Mouse (Mus musculus): Measurements from ENCODE around the gene Col27a1. TPM values are rescaled to one million over a fixed set of nuclear protein-coding genes. Genes with fewer than 3 reads are reported as not detected.
A peak's percentile ranks its signal among the peaks of the same experiment; 100 is the strongest.

Gene Col27a1
- total RNA-seq, 2 experiments from 2014 or later: 3.3 to 4.0 TPM

DNA sequence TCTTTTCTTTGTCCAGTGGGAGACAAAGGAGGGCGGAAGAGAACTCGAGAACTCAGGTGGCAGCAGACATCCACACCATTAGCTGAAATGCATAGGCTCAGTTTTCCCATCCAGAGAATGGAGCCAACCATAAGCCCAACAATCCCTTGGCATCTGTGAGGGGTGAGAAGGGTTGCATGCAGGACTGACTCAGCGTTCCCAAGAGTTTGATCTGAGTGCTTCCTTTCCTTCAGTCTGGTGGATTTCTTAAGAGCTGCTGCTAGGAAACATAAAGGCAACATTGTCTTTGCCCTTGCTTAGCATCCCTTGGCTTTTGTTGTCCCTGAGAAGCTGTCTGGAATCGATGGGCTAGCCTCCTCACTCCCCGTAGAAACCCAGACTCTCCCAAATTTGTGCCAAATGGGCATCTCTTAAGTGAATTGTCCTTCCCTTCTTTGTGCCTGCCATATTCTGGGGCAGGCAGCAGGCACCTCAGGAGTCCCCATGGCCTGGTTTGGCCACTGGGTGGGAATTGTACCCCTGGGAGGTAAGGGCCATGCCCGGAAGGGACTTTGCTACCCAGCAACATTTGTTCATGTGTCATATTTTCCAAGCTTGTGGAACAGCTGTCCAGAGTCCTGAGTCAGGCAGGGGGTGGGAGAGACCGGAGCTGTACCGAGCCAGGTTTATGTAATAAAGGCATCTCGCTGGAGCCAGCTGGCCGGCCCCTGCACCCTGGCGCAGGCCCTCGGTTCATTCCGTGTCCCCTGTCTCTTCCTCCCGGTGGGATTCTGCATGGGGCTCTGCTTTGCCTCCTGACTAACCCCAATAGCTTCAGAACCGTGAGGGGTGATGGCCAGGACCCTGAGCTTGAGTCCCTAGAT lies 7.5 kb downstream of the Col27a1 start:
- no peak for DNase-seq (ENCODE audit: low spot score in 2 of 2)
- intact Hi-C loops (cut with DNase I): no loop called here

- DNase-seq (ENCODE audit: low spot score in 2 of 2): no peak
- intact Hi-C loops (cut with DNase I): no loop called here
Measured at GRCm38 (mm10) chr4:63222246-63222645, 8.4 kb downstream of the Col27a1 start.

- no peak for DNase-seq (ENCODE audit: low spot score in 2 of 2)
- intact Hi-C loops (cut with DNase I): no loop called here
Measured at GRCm38 (mm10) chr4:63225373-63225772, 11.6 kb downstream of the Col27a1 start.

DNA sequence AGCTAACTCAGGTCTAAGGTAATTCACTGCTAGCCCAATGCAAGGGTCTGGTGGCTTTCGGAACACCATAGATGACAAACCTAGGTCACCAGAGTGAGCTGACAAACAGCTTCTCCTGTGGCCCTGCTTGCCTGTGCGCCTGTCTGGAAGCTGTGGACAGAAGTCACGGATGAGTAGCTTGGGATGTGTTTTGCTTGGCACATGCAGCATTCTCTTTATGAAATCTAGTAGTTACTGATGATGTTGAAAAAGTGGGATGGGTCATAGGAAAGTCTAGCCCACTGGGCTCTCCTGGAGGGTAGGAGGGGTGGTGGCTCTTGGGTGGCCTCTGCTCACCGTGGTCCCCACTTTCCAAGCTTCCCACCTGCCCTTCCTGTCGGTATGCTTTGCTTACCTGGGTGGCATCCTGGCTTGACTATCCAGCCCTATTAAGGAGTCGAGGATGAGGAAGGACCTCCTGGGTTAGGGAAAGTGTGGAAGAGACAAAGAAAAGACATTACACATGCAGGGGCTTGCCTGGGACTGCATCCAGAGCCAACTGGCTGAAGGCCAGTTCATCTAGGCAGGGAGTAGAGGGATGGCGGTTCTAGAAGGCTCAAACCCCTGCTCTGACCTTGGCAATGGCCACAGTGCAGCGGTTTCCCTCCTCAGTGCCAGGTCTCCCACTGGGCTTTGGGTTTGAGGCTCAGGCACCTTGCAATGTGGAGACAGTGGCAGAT lies 12.5 kb downstream of the Col27a1 start:
- intact Hi-C loops (cut with DNase I): no loop called here
- no peak for DNase-seq (ENCODE audit: low spot score in 2 of 2)

DNA sequence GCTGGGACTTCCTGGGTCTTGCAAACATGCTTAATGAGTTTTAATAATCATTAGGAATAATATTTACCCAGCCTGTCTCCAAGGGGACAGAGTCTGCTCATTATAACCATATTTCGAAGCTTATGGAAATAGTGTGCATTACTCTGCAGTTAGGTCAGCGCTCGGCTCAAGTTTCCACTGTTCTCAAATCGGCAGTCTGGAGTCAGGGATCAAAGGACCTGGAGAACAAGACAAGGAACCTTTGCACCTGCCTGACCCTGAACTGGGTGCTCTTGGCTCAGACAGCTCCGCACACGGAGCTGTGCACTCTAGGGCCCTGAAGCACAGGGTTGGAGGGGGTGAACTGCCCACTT lies 13.1 kb downstream of the Col27a1 start:
- intact Hi-C loops (cut with DNase I): no loop called here
- no peak for DNase-seq (ENCODE audit: low spot score in 2 of 2)

DNA sequence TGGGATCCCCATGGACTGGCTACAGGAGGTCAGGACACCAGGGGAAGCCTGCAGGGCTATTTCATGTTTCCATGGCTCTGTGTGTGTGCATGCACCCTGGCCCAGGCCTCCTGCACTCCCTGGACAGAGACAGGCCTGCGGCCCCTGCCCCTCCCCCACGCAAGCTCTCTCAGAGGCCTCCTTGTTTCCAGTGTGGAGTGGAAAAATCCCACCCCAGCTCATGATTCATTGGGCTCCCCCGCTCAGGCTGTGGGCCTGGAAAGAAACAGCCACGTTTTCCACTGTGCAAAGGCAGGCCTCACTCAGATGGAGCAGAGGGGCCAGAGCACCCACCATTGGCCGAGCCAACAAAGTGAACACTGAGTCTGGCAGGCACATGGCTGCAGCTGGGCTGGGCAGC lies 15.1 kb downstream of the Col27a1 start:
- DNase-seq (ENCODE audit: low spot score in 2 of 2): peak; percentile 55 to 86
- intact Hi-C loops (cut with DNase I): no loop called here

- intact Hi-C loops (cut with DNase I): no loop called here
- DNase-seq (ENCODE audit: low spot score in 2 of 2): no peak
Measured at GRCm38 (mm10) chr4:63229991-63230581, 16.3 kb downstream of the Col27a1 start.

GRCm38 (mm10) chr4:63231121-63231520 lies 17.3 kb downstream of the Col27a1 start:
- intact Hi-C loops (cut with DNase I): no loop called here
- no peak for DNase-seq (ENCODE audit: low spot score in 2 of 2)

GRCm38 (mm10) chr4:63232542-63233020 lies 18.8 kb downstream of the Col27a1 start:
- intact Hi-C loops (cut with DNase I): no loop called here
- peak in 1 of 2 experiments; percentile 68 for DNase-seq (ENCODE audit: low spot score in 2 of 2)

DNA sequence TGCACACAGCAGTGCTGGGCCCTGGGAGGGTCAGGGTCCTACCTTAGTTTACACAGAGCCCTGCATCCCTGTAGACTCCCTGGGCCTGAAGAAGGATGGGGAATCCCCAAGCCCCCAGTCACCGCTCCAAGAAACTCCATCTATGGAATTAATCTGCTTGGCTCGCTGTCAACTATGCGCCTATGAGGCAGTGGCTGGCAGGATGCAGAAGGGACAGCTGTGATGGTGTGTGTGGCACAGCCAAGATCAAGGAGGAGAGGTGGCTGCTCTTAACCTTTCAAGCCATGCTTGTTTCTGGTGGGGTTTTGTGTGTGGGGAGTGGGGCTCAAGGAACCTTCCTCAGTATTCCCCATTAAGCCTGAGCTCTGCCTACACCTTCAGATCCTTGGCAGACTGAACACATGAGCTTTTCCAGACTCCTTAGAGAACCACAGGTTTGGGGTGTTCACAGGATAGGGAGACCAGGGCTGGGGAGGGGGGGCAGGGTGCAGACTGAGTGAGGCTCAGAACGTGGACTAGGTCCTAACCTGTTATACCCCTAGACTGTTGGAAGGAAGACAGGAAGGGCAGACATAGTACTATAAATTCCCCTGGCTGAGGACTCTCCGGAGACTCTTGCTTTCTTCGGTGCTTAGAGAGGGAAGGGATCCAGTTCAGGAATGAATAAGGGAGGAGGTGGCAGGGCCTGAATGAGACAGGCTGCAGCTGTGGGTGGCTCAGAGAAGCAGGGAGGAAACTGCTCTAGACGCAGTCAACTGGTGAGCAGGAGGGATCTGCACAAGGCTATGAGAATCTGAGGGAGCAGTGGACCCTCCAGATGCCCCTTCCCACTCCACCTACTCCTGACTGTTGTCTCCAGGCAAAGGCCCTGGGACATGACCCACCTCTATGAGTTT lies 20.0 kb downstream of the Col27a1 start:
- peak; percentile 38 to 89 for DNase-seq (ENCODE audit: low spot score in 2 of 2)

GRCm38 (mm10) chr4:63234852-63235251 lies 21.0 kb downstream of the Col27a1 start:
- intact Hi-C loops (cut with DNase I): loop anchor here (1.0 kb wide), 1 partner anchor 56 kb away; no protein-coding TSS in a partner anchor

More for the DNA sequence above, 20.0 kb downstream of the Col27a1 start:
- intact Hi-C loops (cut with DNase I): loop anchor here (1.0 kb wide), 1 partner anchor 57 kb away; no protein-coding TSS in a partner anchor

GRCm38 (mm10) chr4:63236235-63236634 lies 22.4 kb downstream of the Col27a1 start:
- DNase-seq (ENCODE audit: low spot score in 2 of 2): no peak
- intact Hi-C loops (cut with DNase I): no loop called here

More at GRCm38 (mm10) chr4:63234852-63235251, 21.0 kb downstream of the Col27a1 start:
- DNase-seq (ENCODE audit: low spot score in 2 of 2): no peak

DNA sequence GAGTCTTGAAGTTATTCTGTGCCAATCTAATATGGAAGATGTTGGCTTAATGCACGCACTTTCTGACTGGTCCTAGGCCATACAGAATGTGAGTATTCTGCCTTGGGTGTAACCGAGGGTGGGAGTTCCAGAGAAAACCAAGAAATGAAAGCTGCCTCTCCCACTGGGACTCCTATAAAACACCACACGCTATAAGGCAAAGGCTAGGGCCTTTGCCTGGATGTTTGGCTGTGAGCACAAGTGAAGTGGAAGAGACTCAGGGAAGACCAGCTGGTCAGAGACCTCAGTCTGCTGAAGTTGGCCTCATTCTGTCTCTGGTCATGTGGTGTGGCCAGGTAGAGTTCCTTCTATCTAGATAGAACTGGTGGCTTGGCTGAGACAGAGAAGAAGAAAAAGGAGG lies 23.4 kb downstream of the Col27a1 start:
- no peak for DNase-seq (ENCODE audit: low spot score in 2 of 2)
- intact Hi-C loops (cut with DNase I): no loop called here

GRCm38 (mm10) chr4:63238141-63238540 lies 24.3 kb downstream of the Col27a1 start:
- no peak for DNase-seq (ENCODE audit: low spot score in 2 of 2)
- intact Hi-C loops (cut with DNase I): no loop called here

- intact Hi-C loops (cut with DNase I): no loop called here
Measured at GRCm38 (mm10) chr4:63238722-63239121, 24.9 kb downstream of the Col27a1 start.

GRCm38 (mm10) chr4:63241031-63241430 lies 27.2 kb downstream of the Col27a1 start:
- no peak for DNase-seq (ENCODE audit: low spot score in 2 of 2)
- intact Hi-C loops (cut with DNase I): no loop called here

More at GRCm38 (mm10) chr4:63238722-63239121, 24.9 kb downstream of the Col27a1 start:
- DNase-seq (ENCODE audit: low spot score in 2 of 2): no peak

- no peak for DNase-seq (ENCODE audit: low spot score in 2 of 2)
- intact Hi-C loops (cut with DNase I): no loop called here
Measured at GRCm38 (mm10) chr4:63247991-63248390, 34.2 kb downstream of the Col27a1 start.

- intact Hi-C loops (cut with DNase I): no loop called here
- DNase-seq (ENCODE audit: low spot score in 2 of 2): no peak
Measured at GRCm38 (mm10) chr4:63248951-63249350, 35.1 kb downstream of the Col27a1 start.

DNA sequence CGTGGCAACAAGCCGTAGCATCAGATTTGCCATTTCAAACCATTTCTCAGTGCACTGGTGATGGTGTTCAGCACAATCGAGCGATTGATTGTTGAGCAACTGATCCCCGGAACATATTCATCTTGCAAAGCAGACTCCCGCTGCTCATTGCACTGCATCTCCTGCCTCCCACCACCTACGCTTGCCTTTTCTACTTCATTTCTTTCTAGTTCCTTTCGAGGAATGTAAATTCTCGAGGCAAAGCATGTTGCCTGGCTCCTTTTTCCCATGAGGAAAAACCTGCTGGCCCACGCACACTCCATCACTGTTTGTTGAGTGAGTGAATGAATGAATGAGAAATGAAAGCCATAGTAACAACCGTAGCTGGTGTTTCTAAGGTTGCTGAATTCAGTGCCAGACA lies 38.0 kb downstream of the Col27a1 start:
- peak; percentile 32 to 82 for DNase-seq (ENCODE audit: low spot score in 2 of 2)
- intact Hi-C loops (cut with DNase I): loop anchor here (5.0 kb wide), 1 partner anchor 41 kb away; no protein-coding TSS in a partner anchor

All from left cerebral cortex, postnatal 25 days (tissue).